ENCODE assay signal across 15 mouse cellular contexts in genomic region chr16:93272636-93273035, GRCm38 (mm10).
DNase-seq lines count a peak whose midpoint lies in the region; ATAC-seq and TF ChIP-seq lines count a peak whose summit lies in the region.
"Had no signal": no experiment of that assay in that cellular context is flagged by ENCODE, and none has a peak within 500 bp of the region (broad histone marks: within the 10 kb centered on the region; RNA-seq: fewer than 3 reads in every experiment).

No protein-coding gene starts in this region.

- H3K4me2 ChIP-seq in intestine, embryonic 14.5 days (ENCODE audit: low read length): no peak overlapping the region
- no peak overlapping the region; the same call in 1 of the 2 replicates for H3K4me2 ChIP-seq in intestine, postnatal 0 days (replicated peaks; ENCODE audit: low read depth)
- peak overlapping the region; percentile 20; the same call in 1 of the 2 replicates for H3K4me2 ChIP-seq in neural tube, embryonic 14.5 days (ENCODE audit: low read depth, low read length)
- no peak overlapping the region for H3K4me2 ChIP-seq in neural tube, embryonic 15.5 days
- H3K4me2 ChIP-seq: liver, embryonic 12.5 days had no signal

- H3K4me1 ChIP-seq in intestine, embryonic 14.5 days (replicated peaks; ENCODE audit: control insufficient read depth, insufficient read depth, low read length): no peaks in the 10 kb centered on the region
- peaks cover 3% of the 10 kb centered on the region; the same call in 1 of the 2 replicates for H3K4me1 ChIP-seq in intestine, postnatal 0 days (replicated peaks; ENCODE audit: control insufficient read depth, insufficient read depth, low read length)
- H3K4me1 ChIP-seq in neural tube, embryonic 14.5 days (ENCODE audit: control insufficient read depth, insufficient read depth, low read length): 0 out of 2 replicates have a peak, but pooled peaks cover 3% of the 10 kb centered on the region
- H3K4me1 ChIP-seq in neural tube, embryonic 15.5 days: peaks cover 7% of the 10 kb centered on the region
- H3K4me1 ChIP-seq: liver, embryonic 12.5 days had no signal

- no peaks in the 10 kb centered on the region for H3K27me3 ChIP-seq in intestine, embryonic 14.5 days (replicated peaks; ENCODE audit: control insufficient read depth, insufficient read depth, low read length)
- H3K27me3 ChIP-seq in intestine, postnatal 0 days (replicated peaks; ENCODE audit: control insufficient read depth, insufficient read depth, low read length): no peaks in the 10 kb centered on the region
- no peaks in the 10 kb centered on the region for H3K27me3 ChIP-seq in neural tube, embryonic 14.5 days (ENCODE audit: control insufficient read depth, insufficient read depth, low read length)
- no peaks in the 10 kb centered on the region for H3K27me3 ChIP-seq in neural tube, embryonic 15.5 days (replicated peaks)

- peak; percentile 42 for DNase-seq in intestine, embryonic 14.5 days (ENCODE audit: low spot score)
- peak; percentile 89 for DNase-seq in hindlimb bud, embryonic 11.5 days (ENCODE audit: extremely low spot score, low read depth, low spot score)
- DNase-seq in gastrocnemius, postnatal 4 days (ENCODE audit: low spot score in 2 of 2): no peak
- DNase-seq in layer of hippocampus, adult 11-12 months (ENCODE audit: low spot score): no peak
- DNase-seq: cerebellum, adult 11-12 months; forebrain, postnatal 0 days; retina, postnatal 1 day; thymus, postnatal 36 days had no signal

- WGBS in intestine, embryonic 14.5 days: 39% methylated on average over 8 of the region's 8 CpGs
- 20% methylated on average over 8 of the region's 8 CpGs for WGBS in intestine, postnatal 0 days
- WGBS in neural tube, embryonic 14.5 days: 57% methylated on average over 8 of the region's 8 CpGs
- 59% methylated on average over 8 of the region's 8 CpGs for WGBS in neural tube, embryonic 15.5 days

- H3K36me3 ChIP-seq in intestine, embryonic 14.5 days (ENCODE audit: control insufficient read depth, insufficient read depth, low read length): no peaks in the 10 kb centered on the region
- no peaks in the 10 kb centered on the region for H3K36me3 ChIP-seq in intestine, postnatal 0 days (ENCODE audit: control insufficient read depth, insufficient read depth)
- no peaks in the 10 kb centered on the region for H3K36me3 ChIP-seq in neural tube, embryonic 14.5 days (ENCODE audit: control insufficient read depth, insufficient read depth, low read length)
- no peaks in the 10 kb centered on the region for H3K36me3 ChIP-seq in neural tube, embryonic 15.5 days
- H3K36me3 ChIP-seq: liver, embryonic 12.5 days had no signal

- no peak for ATAC-seq in intestine, embryonic 14.5 days (replicated peaks; ENCODE audit: low FRiP score, low TSS enrichment, low read depth)
- no peak for ATAC-seq in intestine, postnatal 0 days
- ATAC-seq in neural tube, embryonic 14.5 days (ENCODE audit: low read depth): no peak
- ATAC-seq in neural tube, embryonic 15.5 days (ENCODE audit: low FRiP score): no peak
- ATAC-seq: forebrain, postnatal 0 days; intestine, embryonic 16.5 days; liver, embryonic 12.5 days; lung, postnatal 0 days had no signal

- no peaks in the 10 kb centered on the region for H3K9me3 ChIP-seq in intestine, embryonic 14.5 days (ENCODE audit: control insufficient read depth, low read length)
- no peaks in the 10 kb centered on the region for H3K9me3 ChIP-seq in intestine, postnatal 0 days (ENCODE audit: control insufficient read depth)
- H3K9me3 ChIP-seq in neural tube, embryonic 14.5 days (ENCODE audit: control insufficient read depth, low read length): no peaks in the 10 kb centered on the region
- no peaks in the 10 kb centered on the region for H3K9me3 ChIP-seq in neural tube, embryonic 15.5 days (replicated peaks)
- H3K9me3 ChIP-seq: liver, embryonic 12.5 days had no signal

- H3K27ac ChIP-seq in intestine, embryonic 14.5 days (ENCODE audit: low read depth): no peak overlapping the region
- no peak overlapping the region for H3K27ac ChIP-seq in intestine, postnatal 0 days (ENCODE audit: low read depth, low read length)
- H3K27ac ChIP-seq in neural tube, embryonic 14.5 days (ENCODE audit: low read depth, low read length): no peak overlapping the region
- H3K27ac ChIP-seq in neural tube, embryonic 15.5 days (replicated peaks): no peak overlapping the region
- H3K27ac ChIP-seq: layer of hippocampus, adult 2 months; liver, embryonic 12.5 days had no signal

- no peak for TF ChIP-seq CTCF in intestine, postnatal 0 days (IDR thresholded peaks at IDR 0.05; ENCODE audit: low read depth)

- no peak overlapping the region for H3K9ac ChIP-seq in intestine, embryonic 14.5 days (ENCODE audit: low read length)
- no peak overlapping the region for H3K9ac ChIP-seq in intestine, postnatal 0 days (ENCODE audit: low read depth, low read length)
- no peak overlapping the region for H3K9ac ChIP-seq in neural tube, embryonic 14.5 days (replicated peaks; ENCODE audit: low read depth, low read length)
- no peak overlapping the region for H3K9ac ChIP-seq in neural tube, embryonic 15.5 days (replicated peaks)
- H3K9ac ChIP-seq: forebrain, postnatal 0 days; liver, embryonic 12.5 days had no signal

- no peak overlapping the region for H3K4me3 ChIP-seq in intestine, embryonic 14.5 days (ENCODE audit: low read depth, low read length)
- H3K4me3 ChIP-seq in intestine, postnatal 0 days (ENCODE audit: low read depth, low read length): no peak overlapping the region
- H3K4me3 ChIP-seq in neural tube, embryonic 14.5 days (ENCODE audit: low read depth, low read length): no peak overlapping the region
- H3K4me3 ChIP-seq in neural tube, embryonic 15.5 days (replicated peaks): no peak overlapping the region
- H3K4me3 ChIP-seq: layer of hippocampus, adult 2 months; liver, embryonic 12.5 days had no signal

Comparison
In these comparisons a context has a peak if more than half of its experiments do, and no peak if none do; other contexts are left out.
1. DNase-seq: peak in intestine, embryonic 14.5 days (single experiment) and hindlimb bud, embryonic 11.5 days (single experiment); none in gastrocnemius, postnatal 4 days (0 of 2) and layer of hippocampus, adult 11-12 months (single experiment).